Mouse (Mus musculus): ENCODE measurements around the gene Il4i1. TPM values are rescaled to one million over a fixed set of nuclear protein-coding genes. Genes with fewer than 3 reads are reported as not detected.

The Il4i1 gene
- polyA plus RNA-seq, 1 experiment from 2014 or later: 1.9 TPM

DNA sequence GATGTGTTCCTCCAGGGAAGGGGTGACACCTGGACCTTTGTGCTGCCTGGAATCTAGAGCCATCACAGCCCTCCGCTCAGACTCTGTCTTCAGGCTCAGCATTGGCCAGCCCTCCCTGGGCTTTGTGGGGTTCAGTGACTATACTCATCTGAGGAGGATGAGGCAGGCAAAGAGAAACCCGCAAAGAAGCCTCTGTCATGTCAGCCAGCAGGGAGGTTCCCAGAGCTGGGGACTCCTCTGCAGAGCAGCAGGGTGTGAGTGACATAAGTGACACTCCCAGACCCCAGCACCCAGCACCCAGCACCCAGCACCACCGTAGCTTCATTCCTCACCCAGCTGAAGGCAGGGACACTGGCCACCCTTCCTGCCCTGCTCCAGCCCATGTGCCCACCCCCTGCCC lies 26.7 kb upstream of the Il4i1 start:
- DNase-seq (ENCODE audit: low spot score) (no peak), ATAC-seq (no peak)
- Histone ChIP-seq H3K4me2 (replicated peaks; ENCODE audit: low read depth, low read length) (no peak overlapping the region), H3K4me1 (ENCODE audit: insufficient read depth, low read depth, low read length) (no peaks in the 10 kb centered on the region), H3K4me3 (ENCODE audit: low read depth, low read length) (no peak overlapping the region), H3K27ac (ENCODE audit: low read length) (no peak overlapping the region), H3K36me3 (ENCODE audit: insufficient read depth, low read length) (no peaks in the 10 kb centered on the region), H3K9me3 (ENCODE audit: low read length) (no peaks in the 10 kb centered on the region), H3K27me3 (replicated peaks; ENCODE audit: insufficient read depth, low read length) (no peaks in the 10 kb centered on the region), H3K9ac (replicated peaks; ENCODE audit: low read depth) (no peak overlapping the region)
- TF ChIP-seq CTCF (IDR thresholded peaks at IDR 0.05) (no peak), EP300 (IDR thresholded peaks at IDR 0.05) (no peak)
- WGBS: 50% methylated on average over 2 of the region's 3 CpGs

DNA sequence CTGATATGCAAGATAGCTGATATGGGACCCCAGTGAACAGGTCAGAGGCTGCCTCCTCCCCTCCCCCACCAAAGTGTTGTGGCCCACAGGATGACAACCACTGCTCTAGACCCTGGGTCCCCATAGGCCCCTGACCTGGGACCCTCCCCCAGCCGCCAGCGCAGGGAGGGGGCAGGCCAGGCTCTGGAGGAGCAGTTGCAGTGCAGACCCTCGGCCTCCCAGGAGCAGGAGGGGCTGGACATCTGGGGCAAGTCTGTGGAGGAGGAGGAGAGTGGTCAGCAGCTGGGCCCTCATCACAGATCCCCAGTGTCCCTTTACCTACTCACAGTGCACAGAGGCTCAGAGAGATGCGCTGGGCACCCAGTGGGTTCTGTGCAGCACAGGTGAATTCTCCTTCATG lies 26.1 kb upstream of the Il4i1 start:
- ATAC-seq: no peak

DNA sequence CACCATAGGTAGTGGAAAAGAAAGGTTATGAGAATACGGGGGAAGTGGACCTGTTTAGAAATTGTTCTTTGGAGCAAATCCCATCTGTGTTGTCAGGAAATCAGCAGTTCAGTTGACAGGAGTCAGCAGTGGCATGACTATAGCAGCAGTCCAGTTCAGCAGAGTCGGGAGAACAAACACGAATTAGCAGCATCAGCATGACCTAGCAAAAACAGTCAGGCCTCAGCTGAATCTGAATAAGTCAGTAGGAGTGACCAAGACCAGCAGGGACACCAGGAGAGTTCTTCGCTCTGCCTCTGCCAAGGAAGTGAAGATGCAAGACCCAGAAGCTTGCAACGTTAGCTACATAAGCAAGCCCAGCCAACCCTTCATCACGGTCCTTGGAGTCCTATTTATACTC lies 23.4 kb upstream of the Il4i1 start:
- Histone ChIP-seq H3K4me3 (ENCODE audit: low read depth, low read length) (no peak overlapping the region), H3K9me3 (ENCODE audit: low read length) (no peaks in the 10 kb centered on the region), H3K36me3 (ENCODE audit: insufficient read depth, low read length) (no peaks in the 10 kb centered on the region), H3K27me3 (replicated peaks; ENCODE audit: insufficient read depth, low read length) (no peaks in the 10 kb centered on the region), H3K27ac (ENCODE audit: low read length) (no peak overlapping the region), H3K4me2 (replicated peaks; ENCODE audit: low read depth, low read length) (no peak overlapping the region), H3K4me1 (ENCODE audit: insufficient read depth, low read depth, low read length) (no peaks in the 10 kb centered on the region), H3K9ac (replicated peaks; ENCODE audit: low read depth) (no peak overlapping the region)
- 77% methylated on average over 6 of the region's 6 CpGs for WGBS
- TF ChIP-seq EP300 (IDR thresholded peaks at IDR 0.05) (no peak), CTCF (IDR thresholded peaks at IDR 0.05) (no peak)
- DNase-seq (ENCODE audit: low spot score) (no peak), ATAC-seq (no peak)

More for the DNA sequence above, 26.1 kb upstream of the Il4i1 start:
- H3K4me1 ChIP-seq (ENCODE audit: insufficient read depth, low read depth, low read length): no peaks in the 10 kb centered on the region
- no peaks in the 10 kb centered on the region for H3K36me3 ChIP-seq (ENCODE audit: insufficient read depth, low read length)
- H3K4me3 ChIP-seq (ENCODE audit: low read depth, low read length): no peak overlapping the region
- H3K27me3 ChIP-seq (replicated peaks; ENCODE audit: insufficient read depth, low read length): no peaks in the 10 kb centered on the region
- TF ChIP-seq CTCF (IDR thresholded peaks at IDR 0.05) (no peak), EP300 (IDR thresholded peaks at IDR 0.05) (no peak)
- no peaks in the 10 kb centered on the region for H3K9me3 ChIP-seq (ENCODE audit: low read length)
- WGBS: 59% methylated on average over 4 of the region's 4 CpGs
- H3K4me2 ChIP-seq (replicated peaks; ENCODE audit: low read depth, low read length): no peak overlapping the region
- no peak overlapping the region for H3K9ac ChIP-seq (replicated peaks; ENCODE audit: low read depth)
- no peak overlapping the region for H3K27ac ChIP-seq (ENCODE audit: low read length)
- no peak for DNase-seq (ENCODE audit: low spot score)

DNA sequence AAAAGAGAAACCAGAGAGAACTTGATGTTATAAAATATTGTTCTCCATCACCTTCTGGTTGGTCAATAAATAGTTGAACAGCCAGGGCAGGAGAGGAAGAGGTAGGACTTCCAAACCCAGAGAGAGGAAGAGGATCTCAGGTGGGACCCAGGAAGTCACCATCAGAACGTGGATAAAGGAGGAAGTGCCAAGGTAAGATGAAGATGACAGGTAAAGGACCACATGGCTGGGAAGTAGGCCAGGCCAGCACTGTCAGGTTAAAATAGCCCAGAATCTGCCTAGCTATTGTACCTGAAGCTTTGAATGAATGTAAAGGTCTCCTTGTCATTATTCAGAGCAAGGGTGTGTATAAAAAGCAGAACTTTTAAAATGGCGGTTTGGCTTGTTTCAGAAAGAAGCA lies 7.3 kb upstream of the Il4i1 start:
- TF ChIP-seq CTCF (IDR thresholded peaks at IDR 0.05) (no peak), EP300 (IDR thresholded peaks at IDR 0.05) (no peak)
- no peak for DNase-seq (ENCODE audit: low spot score)
- no peak for ATAC-seq
- Histone ChIP-seq H3K27me3 (replicated peaks; ENCODE audit: insufficient read depth, low read length) (no peaks in the 10 kb centered on the region), H3K9ac (replicated peaks; ENCODE audit: low read depth) (no peak overlapping the region), H3K4me2 (replicated peaks; ENCODE audit: low read depth, low read length) (no peak overlapping the region), H3K9me3 (ENCODE audit: low read length) (no peaks in the 10 kb centered on the region), H3K4me1 (ENCODE audit: insufficient read depth, low read depth, low read length) (no peaks in the 10 kb centered on the region), H3K27ac (ENCODE audit: low read length) (no peak overlapping the region), H3K4me3 (ENCODE audit: low read depth, low read length) (no peak overlapping the region), H3K36me3 (ENCODE audit: insufficient read depth, low read length) (no peaks in the 10 kb centered on the region; the same call in 1 of the 2 replicates)
- 71% methylated on average over 2 of the region's 2 CpGs for WGBS

DNA sequence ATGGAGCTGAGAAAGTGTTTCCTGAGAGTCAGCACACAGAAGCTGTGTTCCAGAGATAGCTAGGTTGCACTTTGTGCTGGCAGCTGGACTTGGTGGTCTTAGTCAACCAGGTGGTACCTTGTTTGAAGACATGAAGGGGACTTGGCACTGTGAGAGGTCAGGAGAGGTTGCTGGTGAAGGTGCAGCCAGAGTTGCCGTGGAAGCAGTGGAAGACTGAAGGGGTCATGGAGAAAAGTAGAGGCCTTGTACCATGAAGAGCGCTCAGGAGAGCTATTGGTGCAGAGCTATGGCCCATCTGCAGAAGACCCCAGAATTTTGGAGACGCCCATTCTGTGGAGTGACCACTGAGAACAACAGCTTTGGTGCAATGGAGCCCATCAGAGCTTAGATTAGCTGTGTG lies 6.7 kb upstream of the Il4i1 start:
- TF ChIP-seq EP300 (IDR thresholded peaks at IDR 0.05) (no peak), CTCF (IDR thresholded peaks at IDR 0.05) (no peak)
- peak; percentile 3 for DNase-seq (ENCODE audit: low spot score)

DNA sequence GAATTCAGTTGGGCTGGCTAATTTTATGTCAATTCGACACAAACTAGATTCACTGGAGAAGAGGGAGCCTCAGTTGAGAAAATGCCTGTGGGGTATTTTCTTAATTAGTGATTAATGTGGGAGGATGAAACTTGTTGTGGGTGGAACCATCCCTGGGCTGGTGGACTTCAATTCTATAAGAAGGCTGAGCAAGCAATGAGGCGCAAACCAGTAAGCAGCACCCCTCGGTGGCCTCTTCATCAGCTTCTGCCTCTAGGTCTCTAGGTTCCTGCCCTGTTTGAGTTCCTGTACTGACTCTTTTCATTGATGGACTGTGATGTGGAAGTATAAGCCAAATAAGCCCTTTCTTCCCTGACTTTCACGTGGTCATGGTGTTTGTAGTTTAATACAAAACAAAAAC lies 5.8 kb upstream of the Il4i1 start:
- DNase-seq (ENCODE audit: low spot score) (no peak), ATAC-seq (no peak)
- H3K27ac ChIP-seq (ENCODE audit: low read length): no peak overlapping the region
- H3K4me3 ChIP-seq (ENCODE audit: low read depth, low read length): no peak overlapping the region
- H3K27me3 ChIP-seq (replicated peaks; ENCODE audit: insufficient read depth, low read length): no peaks in the 10 kb centered on the region
- no peak overlapping the region for H3K4me2 ChIP-seq (replicated peaks; ENCODE audit: low read depth, low read length)
- WGBS: 80% methylated on average over 4 of the region's 4 CpGs
- TF ChIP-seq EP300 (IDR thresholded peaks at IDR 0.05): no peak
- no peak for TF ChIP-seq CTCF (IDR thresholded peaks at IDR 0.05)
- H3K9ac ChIP-seq (replicated peaks; ENCODE audit: low read depth): no peak overlapping the region
- H3K4me1 ChIP-seq (ENCODE audit: insufficient read depth, low read depth, low read length): no peaks in the 10 kb centered on the region
- no peaks in the 10 kb centered on the region; the same call in 1 of the 2 replicates for H3K36me3 ChIP-seq (ENCODE audit: insufficient read depth, low read length)
- no peaks in the 10 kb centered on the region for H3K9me3 ChIP-seq (ENCODE audit: low read length)

More for the DNA sequence above, 6.7 kb upstream of the Il4i1 start:
- no peaks in the 10 kb centered on the region; the same call in 1 of the 2 replicates for H3K36me3 ChIP-seq (ENCODE audit: insufficient read depth, low read length)
- H3K27me3 ChIP-seq (replicated peaks; ENCODE audit: insufficient read depth, low read length): no peaks in the 10 kb centered on the region
- no peak overlapping the region for H3K4me3 ChIP-seq (ENCODE audit: low read depth, low read length)
- no peak overlapping the region for H3K4me2 ChIP-seq (replicated peaks; ENCODE audit: low read depth, low read length)
- no peaks in the 10 kb centered on the region for H3K9me3 ChIP-seq (ENCODE audit: low read length)
- no peak overlapping the region for H3K27ac ChIP-seq (ENCODE audit: low read length)
- no peaks in the 10 kb centered on the region for H3K4me1 ChIP-seq (ENCODE audit: insufficient read depth, low read depth, low read length)
- 82% methylated on average over 3 of the region's 3 CpGs for WGBS
- ATAC-seq: no peak
- H3K9ac ChIP-seq (replicated peaks; ENCODE audit: low read depth): no peak overlapping the region
